Mouse (Mus musculus) large intestine, adult 2 months (tissue): Measurements from ENCODE around the gene Aatk. TPM values are rescaled to one million over a fixed set of nuclear protein-coding genes. Genes with fewer than 3 reads are reported as not detected.

Experiments used
- DNase-seq: peaks from one replicate; pipeline ENCODE4 v3.0.0-alpha.2; 2012; ENCODE audit warnings: low read depth, low spot score
- WGBS: fragments of 180-500 bp; shearing (Covaris S2); methylation state at CpG from one replicate; pipeline ENCODE4 v1.1.7; 2018; 5-methylcytosine and 5-hydroxymethylcytosine counted together
- polyA plus RNA-seq: library from polyadenylated mRNA; depleted of rRNA; stranded (reverse); fragments of >200 nt; gene quantifications from 2 replicates; pipeline ENCODE4 v1.2.3, GENCODE M21; 2012

Gene Aatk
- polyA plus RNA-seq, 1 experiment = 4.1 TPM

DNA sequence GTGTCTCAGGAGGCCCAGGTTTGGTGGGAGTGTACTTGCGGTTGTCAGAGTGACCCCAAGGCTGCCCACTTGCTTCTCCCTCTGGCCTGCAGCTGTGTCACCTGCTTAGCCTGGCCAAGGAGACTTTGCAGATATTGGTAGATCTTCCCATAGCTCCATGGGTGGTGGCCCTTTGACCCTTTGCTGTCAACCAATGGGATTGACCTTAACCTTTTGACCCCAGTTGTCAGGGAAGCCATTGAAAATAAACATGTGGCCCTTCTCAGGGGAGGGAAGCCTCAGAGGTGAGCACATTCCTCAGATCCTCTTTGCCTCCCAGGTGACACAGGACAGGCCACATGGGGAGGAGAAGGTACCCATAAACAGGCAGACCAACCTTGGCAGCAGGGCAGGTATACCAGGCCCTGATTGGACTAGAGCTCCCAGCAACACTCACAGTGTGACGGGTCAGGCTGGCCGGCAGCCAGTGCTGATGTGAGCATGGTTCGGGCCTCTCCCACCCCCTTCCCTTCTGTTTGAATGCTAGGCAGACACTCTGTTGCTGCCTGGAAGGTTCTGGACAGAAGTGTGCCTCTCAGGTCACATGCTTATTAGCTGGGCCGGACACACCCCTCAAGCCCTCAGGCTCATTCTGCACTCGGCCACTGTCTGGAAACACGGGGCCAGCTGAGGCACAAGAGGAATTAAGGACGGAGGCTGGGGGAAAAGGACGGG lies 17.4 kb downstream of the Aatk start:
- no peak for DNase-seq
- 46% methylated on average over 9 of the region's 9 CpGs for WGBS

DNA sequence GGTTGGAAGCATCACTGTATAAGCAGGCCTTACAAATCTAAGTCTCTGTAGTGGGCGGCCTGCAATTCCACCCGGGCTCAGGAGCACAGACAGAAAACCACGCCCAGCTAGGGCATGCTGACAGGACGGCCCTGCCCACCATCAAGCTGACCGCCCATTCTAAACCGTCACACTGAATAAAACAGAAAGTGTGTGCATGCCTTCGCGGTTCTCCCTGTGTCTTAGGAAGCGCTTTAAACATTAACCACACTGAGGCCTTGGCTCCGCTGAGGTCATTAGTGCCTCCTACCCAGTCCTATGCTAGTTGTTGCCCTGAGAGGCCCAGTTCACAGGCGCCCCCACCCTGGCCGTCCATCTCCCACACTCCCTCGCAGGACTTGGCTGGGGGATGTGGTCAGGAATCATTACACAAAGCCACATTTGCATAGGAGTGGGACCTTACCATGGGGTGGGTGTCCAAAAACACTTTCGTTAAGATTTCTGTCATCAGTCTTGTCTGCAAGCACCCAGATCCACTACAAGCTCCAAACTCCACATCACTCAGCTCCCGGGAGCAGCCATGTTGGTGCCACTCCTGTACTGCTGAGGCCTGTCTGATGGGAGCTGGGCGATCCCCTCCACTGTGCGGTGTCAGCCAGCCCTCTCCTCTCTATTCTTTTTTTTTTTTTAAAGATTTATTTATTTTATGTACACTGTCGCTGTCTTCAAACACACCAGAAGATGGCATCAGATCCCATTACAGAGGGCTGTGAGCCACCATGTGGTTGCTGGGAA lies 18.5 kb downstream of the Aatk start:
- peak; percentile 31 for DNase-seq
- 37% methylated on average over 18 of the region's 18 CpGs for WGBS

DNA sequence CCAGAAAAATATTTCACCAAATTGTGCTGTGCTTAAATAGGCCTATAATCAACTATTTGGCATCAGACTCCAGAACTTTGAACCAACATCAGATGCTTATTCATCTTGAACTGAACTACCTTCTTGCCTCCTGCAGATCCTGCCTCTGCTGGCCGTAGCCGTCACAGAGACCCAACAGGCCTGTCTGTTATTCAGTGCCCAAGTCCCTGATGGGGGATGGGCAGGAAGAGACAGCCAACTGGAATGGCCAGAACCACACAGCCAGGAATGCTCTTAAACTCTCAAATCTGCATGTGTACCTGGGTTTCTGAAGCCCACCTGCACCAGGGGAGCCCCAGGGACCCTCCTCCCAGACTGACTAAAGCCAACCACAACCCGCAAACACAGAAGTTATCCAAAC lies 20.0 kb downstream of the Aatk start:
- 92% methylated on average over 3 of the region's 3 CpGs for WGBS
- DNase-seq = no peak

DNA sequence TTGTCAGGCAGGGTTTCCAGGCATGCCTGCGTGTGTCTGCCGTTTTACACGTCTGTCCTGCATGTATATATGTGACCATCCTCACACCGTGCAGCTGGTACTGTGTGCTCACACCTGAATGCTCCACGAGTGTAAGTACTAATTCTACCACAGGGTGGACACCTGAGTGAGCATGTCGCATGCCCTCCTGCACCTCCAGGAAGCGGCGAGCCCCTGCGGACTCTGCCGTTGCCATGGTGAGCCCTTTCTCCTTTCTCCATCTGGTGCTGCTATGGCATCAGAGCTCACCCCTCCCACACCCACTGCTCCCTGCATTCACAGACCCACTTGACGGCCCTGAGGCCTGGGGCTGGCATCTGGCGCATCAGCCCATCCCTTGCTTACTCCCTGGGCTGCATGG lies 24.1 kb downstream of the Aatk start:
- WGBS = 64% methylated on average over 12 of the region's 12 CpGs
- no peak for DNase-seq

DNA sequence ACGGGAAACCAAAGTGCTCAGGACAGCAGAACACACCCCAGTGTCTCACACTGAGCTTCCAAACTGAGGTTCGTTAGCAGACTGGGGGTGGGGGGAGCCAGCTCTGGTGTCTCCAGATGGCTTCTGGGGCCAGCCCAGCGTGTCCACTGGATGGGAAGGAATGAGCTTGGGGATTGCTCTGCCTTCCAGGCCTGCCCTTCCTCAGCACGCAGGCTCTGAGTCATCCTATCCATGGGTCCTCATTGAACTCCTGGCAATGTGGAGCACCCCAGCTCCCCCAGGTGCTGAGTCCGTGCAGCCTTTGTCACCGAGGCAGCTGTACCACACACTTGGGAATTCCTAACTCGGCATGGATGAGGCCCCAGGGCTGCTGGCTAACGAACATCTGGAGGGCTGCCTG lies 24.8 kb downstream of the Aatk start:
- 63% methylated on average over 8 of the region's 8 CpGs for WGBS
- DNase-seq = no peak

DNA sequence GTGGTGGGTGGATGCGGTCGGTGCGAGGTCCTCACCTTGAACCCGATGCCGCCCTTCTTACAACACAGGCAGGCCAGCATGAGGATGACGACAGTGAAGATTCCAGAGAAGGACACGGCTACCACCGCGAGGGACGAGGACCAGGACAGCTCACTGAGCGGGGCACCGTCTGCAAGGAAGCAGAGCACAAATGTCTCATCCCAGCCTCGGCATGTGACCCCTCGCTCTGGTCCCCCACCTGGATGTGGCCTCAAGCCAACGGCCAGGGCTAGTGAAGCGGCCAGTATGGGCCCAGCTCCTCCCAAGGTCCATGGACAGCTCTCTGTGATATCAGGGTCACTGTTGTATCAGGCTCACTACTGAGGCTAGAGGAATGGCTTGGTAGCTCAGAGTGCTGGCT lies 25.6 kb downstream of the Aatk start:
- no peak for DNase-seq
- WGBS = 88% methylated on average over 16 of the region's 16 CpGs

DNA sequence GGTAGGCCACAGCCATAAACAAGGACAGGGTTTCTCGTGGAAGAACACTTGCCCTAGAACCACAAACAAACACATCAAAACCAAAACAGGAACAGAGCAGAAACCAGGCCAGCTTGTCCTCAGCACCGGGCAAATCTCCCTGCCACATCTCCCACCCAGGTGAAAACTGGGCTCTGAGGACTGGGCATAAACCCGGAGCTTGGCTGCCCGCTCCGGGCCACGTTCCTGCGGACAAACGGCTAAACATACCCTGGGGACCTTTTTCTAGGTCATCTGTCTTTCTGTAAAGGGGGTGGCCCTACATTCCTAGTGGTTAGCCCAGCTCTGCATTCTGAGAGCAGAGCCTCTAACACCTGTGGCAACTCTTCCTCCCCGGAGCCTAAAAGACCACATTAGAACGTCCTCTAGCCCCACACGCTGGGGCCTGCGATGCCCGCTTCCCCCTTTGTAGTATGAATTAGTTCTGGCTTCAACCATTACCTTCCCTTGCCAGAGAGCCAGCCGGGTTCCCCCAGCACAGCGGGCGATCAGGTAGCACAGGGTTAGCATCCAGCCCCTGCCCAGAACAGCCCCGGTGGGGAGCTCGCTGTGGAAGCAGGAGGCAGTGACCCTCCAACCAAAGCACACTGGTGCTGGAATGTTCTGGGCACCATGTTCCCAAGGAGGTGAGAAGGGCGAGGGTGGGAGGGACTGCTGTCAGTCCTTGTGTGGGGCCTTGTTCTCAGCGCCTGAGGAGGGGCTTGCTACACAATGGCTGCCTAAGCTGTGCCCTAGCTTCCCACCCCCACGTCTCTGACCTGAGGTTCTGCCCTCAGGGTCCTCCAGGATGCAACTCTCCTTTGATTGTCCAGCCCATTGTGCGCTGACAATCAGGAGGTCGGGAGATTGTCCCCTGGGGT lies 27.2 kb downstream of the Aatk start:
- DNase-seq = no peak
- WGBS = 79% methylated on average over 23 of the region's 23 CpGs

DNA sequence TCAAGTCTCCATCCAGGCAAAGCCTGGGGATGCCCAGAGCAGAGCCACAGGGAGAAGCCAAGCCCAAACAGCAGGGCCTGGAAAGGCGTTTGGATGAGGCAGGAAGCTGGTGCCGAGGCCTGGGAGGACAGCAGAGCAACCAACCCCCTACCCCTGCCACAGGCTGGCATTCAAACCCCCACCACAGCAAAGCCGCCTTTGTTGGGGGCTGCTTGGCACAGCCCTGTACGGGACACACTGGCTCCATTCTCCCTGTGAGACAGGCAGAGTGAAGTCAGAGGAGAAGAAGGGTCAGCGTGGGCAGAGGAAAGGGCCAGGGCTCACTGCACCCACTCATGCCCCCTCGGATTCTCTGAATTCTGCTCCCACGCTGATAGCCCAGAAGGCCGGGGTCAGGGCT lies 30.0 kb downstream of the Aatk start:
- DNase-seq = no peak
- 80% methylated on average over 8 of the region's 8 CpGs for WGBS

DNA sequence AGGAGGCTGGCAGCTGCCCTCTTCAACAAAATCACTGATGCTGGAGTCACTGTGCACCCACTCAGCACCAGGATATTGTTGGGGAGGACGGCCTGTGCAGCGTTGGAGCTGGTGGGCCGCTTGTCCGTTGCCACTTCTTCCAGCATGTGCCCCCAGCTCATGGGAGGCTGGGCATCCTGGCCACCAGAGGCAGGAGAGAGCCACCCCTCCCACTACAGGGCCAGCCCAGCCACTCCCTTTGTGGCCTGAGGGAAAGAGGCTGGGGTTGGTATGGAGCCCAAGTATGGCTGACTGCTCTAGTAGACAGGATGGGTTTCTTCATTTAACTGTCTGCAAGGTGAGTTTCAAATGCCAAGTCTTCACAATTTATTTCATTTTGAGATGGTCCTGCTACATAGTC lies 32.2 kb downstream of the Aatk start:
- WGBS = 84% methylated on average over 4 of the region's 4 CpGs

DNA sequence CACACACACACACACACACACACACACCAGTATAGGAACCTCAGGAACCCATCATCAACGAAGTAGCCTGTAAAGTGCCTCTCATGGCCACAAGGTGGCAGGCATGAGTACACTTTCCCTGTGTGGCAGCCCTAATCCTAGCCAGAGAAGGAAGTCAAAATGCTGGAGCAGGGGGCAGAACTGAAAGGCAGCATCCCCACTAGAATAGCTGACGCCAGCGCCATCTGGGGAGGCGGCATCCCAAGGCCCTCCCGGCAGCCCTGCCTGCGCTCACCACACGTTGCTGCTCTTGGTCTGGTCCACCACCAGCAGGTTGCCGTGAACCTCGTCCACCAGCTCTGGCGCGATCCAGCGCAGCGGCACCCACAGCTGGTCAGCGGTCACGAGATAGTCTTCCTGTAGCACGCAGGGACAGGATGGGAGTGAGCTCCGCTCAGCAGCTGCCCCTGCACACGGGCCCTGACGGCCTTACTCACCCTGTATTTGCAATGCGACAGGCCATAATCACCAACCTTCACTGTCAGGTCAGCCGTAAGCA lies 33.7 kb downstream of the Aatk start:
- DNase-seq = peak; percentile 71
- 11% methylated on average over 21 of the region's 21 CpGs for WGBS

More for the DNA sequence above, 32.2 kb downstream of the Aatk start:
- no peak for DNase-seq

DNA sequence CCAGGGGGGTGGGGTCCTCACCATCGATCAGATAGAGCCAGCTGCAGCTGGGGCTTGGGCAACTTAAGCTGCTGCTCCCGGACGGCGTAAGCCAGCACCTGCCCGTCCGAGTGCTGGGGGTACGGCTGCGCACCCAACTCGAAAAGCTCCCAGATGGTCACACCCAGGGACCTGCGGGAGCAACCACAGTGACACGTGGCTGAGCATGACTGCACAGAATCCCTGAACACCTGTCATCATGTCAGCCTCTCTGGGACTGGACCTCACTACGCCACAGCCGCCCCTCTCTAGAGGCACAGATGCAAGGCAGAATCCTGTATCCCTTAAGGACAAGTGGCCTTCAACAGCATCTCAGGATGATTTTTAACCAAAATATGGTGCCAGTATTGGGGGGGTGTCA lies 34.3 kb downstream of the Aatk start:
- no peak for DNase-seq
- 83% methylated on average over 13 of the region's 13 CpGs for WGBS

DNA sequence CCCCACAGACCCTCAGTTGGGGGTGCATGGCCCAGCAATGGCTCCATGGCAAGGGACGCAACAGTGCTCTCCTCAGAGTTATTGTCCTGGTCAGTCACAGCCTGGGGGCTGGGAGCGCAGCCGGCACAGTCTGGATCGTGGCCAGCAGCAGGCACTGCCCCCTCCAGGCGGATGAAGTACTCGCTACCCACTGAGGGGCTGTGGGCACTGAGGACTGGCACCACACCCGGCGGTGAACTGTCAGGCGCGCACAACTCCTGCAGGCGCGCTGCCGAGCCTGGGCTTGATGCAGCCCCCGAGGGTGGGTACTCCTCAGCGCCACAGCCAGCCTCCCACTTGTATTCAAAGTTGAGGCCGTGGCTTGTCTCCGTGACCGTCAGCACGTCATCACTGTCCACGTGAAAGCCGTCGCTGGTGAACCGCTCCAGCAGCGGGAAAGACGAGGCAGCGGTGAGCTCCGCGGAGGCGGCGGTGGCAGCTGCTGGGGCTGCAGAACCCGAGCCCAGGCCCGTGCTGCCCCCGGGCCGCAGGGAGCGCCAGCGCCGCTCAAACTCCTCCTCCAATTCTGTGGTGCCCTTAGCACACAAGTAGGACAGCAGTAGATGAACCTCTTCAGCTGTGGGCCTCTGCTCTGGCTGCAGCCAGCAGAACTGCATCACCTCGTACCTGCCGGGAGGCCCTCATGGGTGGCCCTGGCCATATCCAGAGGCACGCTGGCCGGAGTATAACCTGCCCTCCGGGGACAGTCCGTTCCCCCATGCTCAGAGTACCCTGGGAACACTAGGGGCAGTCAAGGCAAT lies 35.0 kb downstream of the Aatk start:
- DNase-seq = no peak
- 45% methylated on average over 43 of the region's 43 CpGs for WGBS

DNA sequence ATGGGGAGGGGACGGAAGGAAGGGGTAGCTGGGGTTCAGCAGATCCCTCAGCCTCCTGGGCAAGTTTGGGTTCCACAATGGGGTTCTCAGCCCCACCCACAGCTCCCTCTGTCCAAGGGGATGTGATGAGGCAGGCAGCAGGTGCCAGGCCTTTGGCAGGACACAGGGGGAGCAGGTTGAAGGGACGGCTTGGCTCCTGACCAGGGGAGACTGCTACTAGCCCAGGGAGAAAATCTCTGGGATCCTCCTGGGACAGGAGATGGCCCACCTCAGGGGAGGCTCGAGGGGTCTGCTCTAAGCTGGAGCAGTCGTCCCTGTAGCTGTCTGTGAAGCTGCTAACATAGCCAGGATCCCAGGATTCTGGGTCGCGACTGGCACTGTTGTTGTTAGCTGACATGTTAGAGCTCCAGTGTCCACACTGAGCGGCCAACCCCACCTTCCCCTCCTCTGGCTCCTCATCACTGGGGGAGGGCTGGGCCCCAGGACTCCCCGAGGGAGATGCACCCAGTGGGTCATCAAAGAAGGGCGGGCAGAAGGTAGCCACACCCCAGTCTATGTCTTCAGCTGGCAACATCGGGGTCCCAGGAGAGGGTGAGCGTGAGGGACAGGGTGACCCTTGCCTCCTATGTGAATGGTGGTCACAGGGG lies 35.7 kb downstream of the Aatk start:
- DNase-seq = no peak
- WGBS = 72% methylated on average over 11 of the region's 11 CpGs

DNA sequence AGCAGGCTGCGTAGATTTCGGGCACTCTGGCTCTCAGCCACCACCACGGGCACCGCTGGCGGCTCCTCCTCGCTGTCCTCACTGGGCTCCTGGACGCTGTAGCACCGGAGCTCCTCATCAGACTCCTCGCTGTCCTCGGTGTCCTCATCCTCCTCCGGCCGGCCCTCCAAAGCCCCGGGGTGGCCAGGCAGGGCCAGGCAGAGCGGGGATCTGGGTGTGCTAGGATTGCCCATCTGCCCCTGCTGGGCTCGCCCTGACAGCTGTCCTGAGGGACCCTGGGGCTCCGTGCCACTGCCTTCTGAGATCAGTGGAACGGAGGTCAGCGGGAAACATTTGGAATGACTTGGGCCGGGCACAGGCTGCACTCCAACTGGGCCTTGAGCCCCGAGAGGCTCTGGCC lies 37.0 kb downstream of the Aatk start:
- 83% methylated on average over 20 of the region's 20 CpGs for WGBS
- no peak for DNase-seq

DNA sequence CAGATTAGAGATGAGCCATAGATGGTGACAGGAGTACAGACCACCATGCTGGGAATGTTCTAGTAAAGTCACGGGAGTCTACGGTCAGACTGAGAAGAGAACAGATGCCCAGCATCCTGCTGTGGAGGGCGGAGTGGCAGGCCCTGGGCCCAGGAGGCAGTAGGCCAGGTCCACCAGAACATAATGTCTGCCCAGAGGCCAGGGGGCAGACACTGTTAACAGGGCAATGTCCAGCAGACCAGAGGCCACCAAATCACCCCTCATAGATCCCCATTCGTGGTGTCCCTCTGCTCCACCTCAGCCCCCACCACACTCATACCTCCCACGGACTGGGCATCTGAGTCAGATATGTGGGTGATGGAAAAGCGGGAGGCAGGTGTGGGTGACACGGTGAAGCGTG lies 38.0 kb downstream of the Aatk start:
- no peak for DNase-seq
- 82% methylated on average over 8 of the region's 8 CpGs for WGBS

DNA sequence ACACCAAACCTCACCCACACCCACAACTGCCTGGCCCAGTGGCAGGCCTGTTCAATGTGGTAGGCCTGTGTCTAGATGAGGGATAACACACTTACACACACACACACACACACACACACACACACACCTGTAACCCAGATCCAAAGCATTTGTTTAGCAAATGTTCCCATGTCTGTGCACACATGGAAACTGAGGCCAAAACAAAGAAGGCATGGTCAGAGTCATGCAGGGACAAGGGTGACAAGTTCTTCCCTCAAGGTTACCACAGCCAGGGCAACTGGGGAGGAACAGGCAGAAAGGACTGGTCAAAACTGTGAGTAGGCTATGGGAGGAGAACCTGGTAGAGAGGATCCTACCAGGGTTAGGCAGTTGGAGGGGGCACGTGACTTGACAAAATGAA lies 38.5 kb downstream of the Aatk start:
- no peak for DNase-seq
- 81% methylated on average over 1 of the region's 1 CpGs for WGBS

DNA sequence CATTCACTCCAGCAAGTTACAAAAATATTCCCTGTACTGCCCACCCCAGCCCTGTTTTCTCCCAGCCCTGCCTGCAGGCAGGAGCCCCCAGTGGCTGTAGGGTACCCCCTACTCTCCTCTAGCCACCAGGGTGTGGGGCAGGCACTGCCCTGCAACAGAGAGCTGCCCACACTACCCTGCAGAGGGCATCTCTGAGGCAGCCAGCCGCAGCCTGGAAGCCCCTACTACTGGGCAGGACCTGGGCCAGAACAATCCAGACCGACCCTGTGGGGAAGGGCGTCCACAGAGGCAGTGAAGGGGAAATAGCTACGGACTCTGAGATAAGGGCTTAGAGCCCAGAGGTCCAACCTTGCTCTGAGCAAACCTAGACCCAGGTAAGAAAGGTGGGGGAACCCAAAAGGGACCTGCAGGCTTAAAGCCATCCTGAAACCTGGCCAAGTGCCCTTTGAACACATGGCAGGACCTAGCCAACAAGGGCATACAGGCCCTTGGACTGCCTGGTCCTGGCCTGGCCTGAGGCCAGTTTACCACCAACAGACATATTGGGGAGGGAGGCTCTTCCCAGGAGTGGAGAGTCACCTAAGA lies 39.4 kb downstream of the Aatk start:
- WGBS = 40% methylated on average over 4 of the region's 4 CpGs
- no peak for DNase-seq
